Mouse (Mus musculus) left cerebral cortex, postnatal 36 days (tissue): ENCODE data around the gene Icam1. TPM values are rescaled to one million over a fixed set of nuclear protein-coding genes. Genes with fewer than 3 reads are reported as not detected.

Experiments
- DNase-seq, 2 experiments: peaks; one replicate each; pipeline ENCODE4 v3.0.0; 2021 to 2022; ENCODE audit warnings: low spot score in 2 of 2, mixed read lengths in 1 of 2
- intact Hi-C: fragments of 180-260 bp; cut with DNase I; formaldehyde crosslinking; loops from one replicate; pipeline ENCODE4 v1.15.1; 2025
- total RNA-seq, 2 experiments: library from RNA; stranded (reverse); gene quantifications; 2 replicates each; pipeline ENCODE4 v1.2.3; 2021

Icam1 gene
- total RNA-seq, result 1 to 10 TPM; 2.4 to 3.2 TPM

- DNase-seq, result peak in 1 of 2 experiments; percentile 27
- intact Hi-C loops, result no loop called here
These were observed at the start of gene Icam1 for GRCm38 (mm10) chr9:21015571-21016130. Gene Icam1, plus strand, starts transcription at chr9:21015985.

DNA sequence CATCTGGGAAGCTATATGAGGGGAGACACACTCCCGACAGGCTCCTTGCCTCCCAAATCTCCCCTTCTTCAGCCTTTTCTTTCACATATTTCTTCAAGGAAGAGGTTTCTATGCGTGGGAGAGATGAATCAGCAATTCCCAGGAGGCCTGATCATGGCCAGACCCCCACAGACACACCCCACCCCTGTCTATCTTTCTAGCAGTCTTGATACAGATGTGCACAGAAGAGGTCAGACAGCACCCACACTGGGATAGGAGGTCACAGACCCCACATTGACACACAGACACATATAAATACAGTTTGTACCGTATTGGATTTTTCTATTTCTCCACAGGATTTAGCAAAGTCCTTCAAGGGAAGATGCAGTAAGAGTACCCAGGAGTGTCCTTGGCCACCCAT lies 49.8 kb upstream of the Icam1 start:
- intact Hi-C loops, result no loop called here
- DNase-seq, result no peak

DNA sequence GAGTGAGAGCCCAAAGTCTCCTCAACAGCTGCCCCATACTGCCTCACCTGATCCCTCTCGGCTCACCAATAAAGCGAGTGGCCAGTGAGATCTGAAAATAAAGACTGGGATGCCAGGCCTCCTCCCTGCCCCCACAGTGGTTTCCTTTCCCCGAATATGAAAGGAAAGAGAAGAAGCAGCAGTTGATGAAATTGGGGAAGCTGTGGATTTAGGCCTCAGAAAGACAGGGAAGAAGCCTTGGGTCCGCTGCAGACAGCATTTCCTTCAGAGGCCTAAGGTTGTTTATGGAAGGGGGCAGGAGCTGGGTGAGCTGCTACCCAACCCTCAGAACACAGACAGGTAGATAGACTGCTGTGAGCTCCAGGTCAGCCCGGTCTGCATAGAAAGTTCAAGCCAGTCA lies 49.0 kb upstream of the Icam1 start:
- DNase-seq, result no peak
- intact Hi-C loops, result no loop called here

DNA sequence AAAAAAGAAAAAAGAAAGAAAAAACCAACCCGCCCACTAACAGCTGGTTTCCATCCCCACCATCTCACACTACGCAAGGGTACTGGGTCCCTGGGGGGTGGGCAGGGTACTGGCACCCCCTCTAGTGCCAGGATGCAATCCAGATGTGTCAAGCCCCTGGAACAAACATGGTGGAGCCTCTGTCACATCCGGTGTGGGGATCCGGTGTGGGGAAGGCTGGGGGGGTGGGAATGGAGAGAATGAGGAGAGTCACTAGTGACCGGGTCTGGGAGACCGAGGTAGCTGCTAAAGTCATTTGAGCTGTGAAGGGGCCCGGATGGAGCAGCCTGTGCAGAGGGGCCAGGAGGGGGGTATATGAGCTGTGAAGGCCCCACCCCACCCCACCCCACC lies 44.0 kb upstream of the Icam1 start:
- DNase-seq, result no peak
- intact Hi-C loops, result no loop called here

- intact Hi-C loops, result no loop called here
These were observed 43.4 kb upstream of the Icam1 start for GRCm38 (mm10) chr9:20972141-20972992.

DNA sequence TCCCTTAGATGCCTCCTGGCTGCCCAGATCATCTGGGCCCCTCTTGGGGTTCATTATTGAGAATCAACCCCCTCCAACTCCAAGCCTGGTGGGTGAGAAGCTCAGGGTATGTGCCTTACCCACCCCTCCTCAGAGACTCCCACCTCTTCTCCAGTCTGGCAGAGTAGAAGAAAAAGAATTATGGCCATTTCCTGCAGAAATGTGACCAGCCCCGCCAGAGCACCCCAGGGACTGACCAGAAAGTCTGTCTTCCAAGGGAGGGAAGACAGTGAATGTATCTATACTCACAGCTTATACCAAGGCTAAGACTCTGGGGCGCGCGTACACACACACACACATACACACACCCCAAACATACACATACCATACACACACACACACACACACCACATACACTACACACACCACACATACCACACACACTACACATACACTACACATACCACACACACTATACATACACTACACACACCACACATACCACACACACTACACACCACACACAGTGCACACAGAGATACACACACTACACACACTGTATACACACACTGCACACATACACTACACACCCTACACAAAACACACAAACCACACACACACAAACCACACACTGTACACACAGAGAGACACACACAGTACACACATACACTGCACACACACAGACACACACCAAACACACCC lies 42.6 kb upstream of the Icam1 start:
- DNase-seq, result no peak
- intact Hi-C loops, result no loop called here

More at GRCm38 (mm10) chr9:20972141-20972992, 43.4 kb upstream of the Icam1 start:
- peak; percentile 69 to 71 for DNase-seq

GRCm38 (mm10) chr9:20973682-20974075 lies 42.1 kb upstream of the Icam1 start:
- intact Hi-C loops, result no loop called here
- DNase-seq, result no peak

DNA sequence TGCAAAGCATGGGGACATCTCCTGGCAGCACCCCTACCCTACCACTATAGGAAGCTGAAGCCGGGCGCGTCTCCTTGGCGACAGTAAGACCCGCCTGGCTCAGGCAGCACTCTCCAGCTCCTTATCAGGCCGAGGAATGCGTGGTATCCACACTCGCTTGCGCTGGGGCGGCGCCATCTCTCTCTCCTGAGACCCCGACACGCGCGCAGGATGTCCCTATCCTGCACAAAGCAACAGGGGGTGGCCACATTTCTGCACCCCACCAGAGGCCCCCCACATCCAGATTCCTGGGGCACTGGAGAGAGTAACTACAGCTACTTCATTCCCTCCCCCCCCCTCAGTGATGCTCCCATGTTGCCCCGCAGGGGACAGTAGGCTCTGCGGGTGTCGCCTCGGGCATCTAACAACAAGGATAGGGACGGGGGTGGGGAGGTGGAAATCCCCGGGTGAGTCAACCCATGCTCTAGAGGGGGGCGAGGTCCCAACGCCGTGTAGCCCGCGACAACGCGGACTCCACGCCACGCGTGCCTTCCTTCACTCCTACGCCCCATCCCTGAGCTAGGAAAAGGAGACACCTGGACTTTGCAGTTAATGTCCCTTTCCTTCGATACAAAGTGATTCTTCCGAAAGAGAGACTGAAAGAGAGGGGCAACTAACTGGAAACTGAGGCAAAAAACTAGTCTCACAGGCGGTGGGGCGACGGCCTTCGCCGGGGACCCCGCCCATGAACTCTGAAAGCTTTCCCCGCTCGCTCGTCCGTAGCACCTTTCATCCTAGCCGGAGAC lies 40.2 kb upstream of the Icam1 start:
- DNase-seq, result peak in 1 of 2 experiments; percentile 32
- intact Hi-C loops, result no loop called here

GRCm38 (mm10) chr9:20976216-20976960 lies 39.4 kb upstream of the Icam1 start, which contains the start of gene S1pr2:
Gene S1pr2, minus strand, starts transcription at chr9:20976781.
- peak; percentile 43 to 48 for DNase-seq
- intact Hi-C loops, result no loop called here

DNA sequence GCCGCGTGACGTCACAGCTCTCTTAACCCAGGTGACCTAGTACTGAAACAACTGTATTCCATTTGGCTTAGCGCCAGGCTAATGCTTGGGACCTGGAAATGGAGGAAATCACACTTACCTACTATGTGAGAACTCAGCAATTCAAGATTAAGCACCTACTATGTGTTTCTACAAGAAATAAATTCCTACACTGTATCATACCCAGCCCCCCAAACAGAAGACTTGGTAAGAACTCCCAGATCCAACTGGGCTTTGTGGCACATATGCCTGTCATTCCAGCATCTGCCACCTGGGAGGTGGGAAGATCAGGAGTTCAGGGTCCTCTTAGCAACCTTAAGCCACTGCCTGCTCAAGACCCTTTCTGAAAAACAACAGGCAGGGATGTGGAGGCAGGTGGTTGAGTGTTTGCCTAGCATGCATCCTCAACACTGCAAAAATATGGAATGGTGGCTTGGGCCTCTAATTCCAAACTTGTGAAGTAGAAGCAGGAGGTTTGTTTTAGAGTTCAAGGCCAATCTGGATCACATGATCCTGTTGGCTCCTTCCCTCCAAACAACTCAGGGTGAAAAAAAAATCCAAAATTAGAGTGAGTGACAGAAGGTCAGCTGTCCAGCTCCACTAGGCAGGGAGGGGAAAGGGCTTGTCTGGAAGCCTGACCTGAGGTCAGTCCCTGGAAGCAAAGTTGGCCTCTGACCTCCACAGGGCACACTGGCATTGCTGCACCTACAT lies 38.7 kb upstream of the Icam1 start:
- intact Hi-C loops, result no loop called here
- DNase-seq, result no peak

DNA sequence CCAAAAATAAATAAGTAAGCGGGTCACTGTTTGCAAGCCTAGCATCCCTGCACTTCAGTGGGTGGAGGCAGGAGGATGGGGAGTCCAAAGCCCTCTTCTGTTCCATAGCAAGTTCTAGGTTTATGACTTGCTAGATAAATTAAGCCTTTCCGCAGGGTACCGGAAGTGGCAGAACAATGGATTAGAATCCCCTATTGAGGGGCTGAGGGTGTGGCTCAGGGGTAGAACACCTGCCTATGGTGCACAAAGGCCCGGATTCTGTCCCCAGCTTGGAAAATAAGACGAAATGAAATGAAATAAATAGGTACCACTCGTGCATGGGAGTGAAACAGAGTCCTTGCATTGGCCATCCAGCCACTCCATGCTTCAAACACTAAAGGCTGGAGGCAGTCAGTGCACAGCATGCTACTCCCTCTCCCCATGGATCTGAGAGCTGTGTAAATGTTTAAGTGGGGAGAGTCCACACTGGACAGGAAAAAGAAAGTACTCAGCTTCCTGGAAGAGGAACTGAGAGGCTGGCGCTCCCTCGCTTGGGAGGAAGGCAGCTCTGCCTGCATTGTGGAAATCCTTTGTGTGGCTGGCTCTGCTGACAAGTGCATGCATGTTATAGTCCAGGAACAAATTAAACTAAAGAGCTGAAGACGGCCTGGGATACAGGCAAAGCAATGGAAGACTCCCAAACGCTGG lies 37.2 kb upstream of the Icam1 start:
- intact Hi-C loops, result no loop called here
- DNase-seq, result no peak

GRCm38 (mm10) chr9:20979181-20979580 lies 36.6 kb upstream of the Icam1 start:
- intact Hi-C loops, result no loop called here
- DNase-seq, result no peak

DNA sequence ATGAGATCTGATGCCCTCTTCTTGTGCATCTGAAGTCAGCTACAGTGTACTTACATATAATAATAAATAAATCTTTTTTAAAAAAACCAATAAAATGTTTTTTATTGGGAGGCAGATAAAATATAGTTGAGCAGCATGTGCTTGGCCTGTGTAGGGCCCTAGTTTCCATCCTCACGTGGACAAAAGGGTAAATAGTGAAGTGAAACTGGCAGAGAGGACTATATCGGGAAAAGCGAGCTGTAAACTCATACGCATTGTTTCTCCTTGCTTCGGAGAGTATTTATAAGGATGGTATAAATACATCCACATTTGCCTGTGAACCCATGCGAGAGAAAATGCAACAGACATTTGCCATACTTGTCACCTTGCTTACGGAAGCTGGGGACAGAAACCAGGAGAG lies 36.0 kb upstream of the Icam1 start:
- intact Hi-C loops, result no loop called here

DNA sequence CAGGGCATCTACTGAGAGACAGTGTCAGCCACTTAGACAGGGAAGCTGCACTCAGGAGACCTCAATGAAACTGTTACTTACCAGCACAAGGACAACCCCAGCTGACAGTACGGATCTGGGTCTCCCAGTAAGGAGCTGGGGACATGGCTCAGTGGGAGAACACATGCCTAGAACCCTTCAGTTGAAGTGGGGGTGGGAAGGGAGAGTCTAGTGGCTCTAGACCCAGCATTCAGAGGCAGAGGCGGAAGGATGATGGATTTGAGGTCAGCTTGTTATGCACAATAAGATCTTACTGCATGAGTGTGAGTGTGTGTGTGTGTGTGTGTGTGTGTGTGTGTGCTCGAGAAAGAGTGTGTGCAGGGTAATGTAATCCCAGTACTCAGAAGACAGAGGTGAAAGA lies 33.6 kb upstream of the Icam1 start:
- intact Hi-C loops, result no loop called here
- no peak for DNase-seq

More for the DNA sequence above, 36.0 kb upstream of the Icam1 start:
- DNase-seq, result no peak

GRCm38 (mm10) chr9:20983169-20983568 lies 32.6 kb upstream of the Icam1 start:
- intact Hi-C loops, result no loop called here
- DNase-seq, result no peak

DNA sequence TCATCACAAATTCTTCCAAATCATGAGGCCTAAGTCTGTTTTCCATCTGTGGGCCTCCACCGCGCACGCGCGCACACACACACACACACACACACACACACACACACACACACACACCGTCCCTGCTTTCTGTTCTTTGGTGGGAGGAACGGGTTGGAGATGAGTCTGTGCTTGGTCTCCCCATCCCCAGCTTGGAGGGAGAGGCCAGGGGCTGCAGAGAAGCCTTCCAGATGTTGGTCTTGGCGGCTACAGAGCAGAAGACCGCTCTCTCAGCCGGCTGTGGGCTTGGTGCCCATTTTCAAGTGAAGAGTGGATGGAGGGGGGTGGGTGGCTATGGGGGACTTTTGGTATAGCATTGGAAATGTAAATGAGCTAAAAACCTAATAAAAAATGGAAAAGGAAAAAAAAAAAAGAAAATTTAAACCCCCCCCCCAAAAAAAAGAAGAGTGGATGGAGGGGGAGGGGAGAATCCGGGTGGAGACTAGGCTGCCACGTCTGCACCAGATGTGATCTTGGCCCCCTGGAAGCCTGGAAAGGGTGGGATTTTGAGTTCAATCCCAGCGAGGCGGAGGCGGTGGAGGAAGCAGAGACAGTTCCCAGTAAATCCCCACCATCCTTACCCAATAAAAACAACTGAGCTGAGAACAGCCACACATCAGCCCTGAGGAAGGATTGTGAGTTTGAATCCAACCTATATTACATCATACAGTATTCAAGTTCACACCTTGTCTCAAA lies 28.7 kb upstream of the Icam1 start:
- no peak for DNase-seq
- intact Hi-C loops, result no loop called here

DNA sequence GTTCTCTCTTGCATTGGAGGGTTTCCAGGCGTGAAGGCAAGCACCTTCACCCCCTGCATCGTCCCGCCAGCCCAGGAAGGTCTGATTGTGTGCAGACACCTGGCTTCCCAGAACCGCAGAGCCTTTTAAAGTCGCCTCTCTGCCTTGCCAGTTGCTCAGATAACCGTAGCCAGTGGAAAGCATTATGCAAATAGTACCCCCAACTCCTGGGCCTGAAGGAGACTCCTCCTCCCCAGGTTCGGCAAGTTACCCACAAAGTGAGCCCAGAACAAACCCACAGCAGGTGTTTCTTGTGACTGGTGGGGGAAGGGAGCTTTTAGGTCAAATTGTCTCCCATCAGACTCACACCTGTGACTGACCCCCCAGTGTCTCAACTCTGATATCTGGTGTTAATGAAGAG lies 27.8 kb upstream of the Icam1 start:
- no peak for DNase-seq
- intact Hi-C loops, result no loop called here
